Mouse (Mus musculus): ENCODE measurements around the gene Lrrc28.

DNA sequence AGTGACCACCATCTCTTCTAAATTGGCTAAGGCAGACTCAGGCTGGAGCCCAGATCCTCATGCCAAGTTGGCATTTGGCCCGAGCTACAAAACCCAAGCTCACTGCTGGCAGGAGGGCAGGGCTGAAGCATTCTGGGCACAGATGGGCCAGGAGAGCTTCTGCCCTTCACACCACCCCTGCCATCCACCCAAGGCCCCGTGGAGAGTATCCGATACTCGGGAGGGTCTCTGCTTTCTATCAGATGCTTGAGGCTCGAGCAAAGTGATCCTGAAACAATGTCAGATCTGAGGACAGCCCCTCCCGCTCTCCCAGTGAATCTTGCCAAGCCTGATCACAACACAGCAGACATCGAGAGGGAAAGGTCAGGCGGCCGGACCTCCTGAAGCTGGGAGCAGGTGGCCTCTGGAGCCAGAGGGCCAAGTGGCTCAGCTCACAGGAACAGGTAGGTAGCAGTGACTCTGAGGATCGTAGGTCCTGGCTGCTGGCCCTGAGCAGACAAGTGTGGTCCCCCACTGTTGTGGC, 157.1 kb downstream of the Lrrc28 start:
- TF ChIP-seq CTCF (IDR thresholded peaks at IDR 0.05; ENCODE audit: low read depth, low read length) (no peak), POLR2A (IDR thresholded peaks at IDR 0.05; ENCODE audit: extremely low read depth, insufficient read depth, low read length) (no peak)
